Mouse (Mus musculus) CH12.LX (cell line): ENCODE measurements around the gene Ntrk3.
A peak's percentile ranks its signal among the peaks of the same experiment; 100 is the strongest.

Experiments used
- CTCF ChIP-seq, 2 experiments: IDR thresholded peaks in 1 of 2; conservative IDR thresholded peaks in 1 of 2; 2 replicates each; pipeline ENCODE4 v1.5.1; 2011 to 2012; ENCODE audit warnings: low read depth in 2 of 2, low read length in 2 of 2, improper control_type of control experiment in 1 of 2, inconsistent platforms in 1 of 2, mild to moderate bottlenecking in 1 of 2, moderate library complexity in 1 of 2
- TBP ChIP-seq: conservative IDR thresholded peaks from 2 replicates; pipeline ENCODE4 v1.6.1; 2011; ENCODE audit warnings: low read depth, low read length, improper control_type of control experiment
- ZNF384 ChIP-seq: IDR thresholded peaks from 2 replicates; pipeline ENCODE4 v1.6.1; 2012; ENCODE audit warnings: low read depth, low read length, improper control_type of control experiment, inconsistent platforms

- TF ChIP-seq ZNF384: no peak
- peak; percentile 49 to 90 for TF ChIP-seq CTCF (conservative IDR thresholded peaks at IDR 0.05 in 1 of 2, IDR thresholded peaks at IDR 0.05 in 1 of 2; ENCODE audit: low read depth in 2 of 2, low read length in 2 of 2)
- TF ChIP-seq TBP: no peak
Measured at GRCm38 (mm10) chr7:78766019-78766683, 28.3 kb upstream of the Ntrk3 start.
